Mouse (Mus musculus): ENCODE measurements at regions not wholly inside any gene's neighbourhood (a gene's known extent, or its start where the extent isn't known, plus 50 kb on each side); places are given as distances from the start of the nearest gene placed in this dataset.

DNA sequence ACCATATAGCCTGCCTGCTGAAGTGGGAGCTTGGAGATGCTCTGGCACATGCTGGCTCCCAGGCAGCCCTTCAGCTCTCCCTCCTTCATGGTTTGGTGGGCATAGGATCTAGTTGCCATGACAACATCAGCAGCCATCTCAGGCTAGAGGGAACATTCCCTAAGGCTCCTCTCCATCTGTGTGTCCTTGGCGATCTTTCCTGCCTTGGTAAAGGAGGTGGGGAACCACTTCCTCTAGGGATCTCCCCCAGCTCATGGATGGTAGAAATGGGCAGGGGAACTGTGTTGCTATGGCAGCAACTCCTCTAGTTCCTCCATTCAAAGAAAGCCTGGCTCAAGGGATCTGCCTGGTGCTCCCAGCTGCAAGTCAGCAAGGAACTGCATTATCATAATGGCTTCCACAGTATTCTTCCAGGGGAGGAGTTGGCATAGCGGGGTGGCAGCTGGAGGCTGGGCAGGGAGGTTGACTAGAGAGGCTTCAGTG lies 74.6 kb upstream of the Gpr158 start:
- no peak for TF ChIP-seq CTCF (IDR thresholded peaks at IDR 0.05)
- no peak for TF ChIP-seq EP300 (IDR thresholded peaks at IDR 0.05)

Data from lung, postnatal 0 days (tissue).